16 mouse cellular contexts compared by ENCODE assay signal in genomic region chr2:70835641-70836305, GRCm38 (mm10). TPM values are rescaled to one million over a fixed set of nuclear protein-coding genes. Genes with fewer than 3 reads are reported as not detected.
A peak's percentile ranks its signal among the peaks of the same experiment; 100 is the strongest.
DNase-seq lines count a peak whose midpoint lies in the region; ATAC-seq and TF ChIP-seq lines count a peak whose summit lies in the region.
"Had no signal": no experiment of that assay in that cellular context is flagged by ENCODE, and none has a peak within 500 bp of the region (broad histone marks: within the 10 kb centered on the region; RNA-seq: fewer than 3 reads in every experiment).

No protein-coding gene starts in this region.

- 49% methylated on average over 9 of the region's 9 CpGs for WGBS in liver, embryonic 13.5 days (ENCODE audit: insufficient replicate concordance)
- 36% methylated on average over 9 of the region's 9 CpGs for WGBS in liver, embryonic 15.5 days (ENCODE audit: insufficient replicate concordance)
- WGBS in midbrain, postnatal 0 days = 68% methylated on average over 9 of the region's 9 CpGs

- TF ChIP-seq CTCF in midbrain, postnatal 0 days (IDR thresholded peaks at IDR 0.05) = no peak

- H3K4me3 ChIP-seq in liver, embryonic 13.5 days (replicated peaks) = no peak overlapping the region
- H3K4me3 ChIP-seq in liver, embryonic 15.5 days (replicated peaks) = no peak overlapping the region
- no peak overlapping the region for H3K4me3 ChIP-seq in midbrain, postnatal 0 days (ENCODE audit: low read depth, low read length)
- H3K4me3 ChIP-seq: erythroblast, embryonic 14.5 days; forebrain, embryonic 15.5 days; midbrain, embryonic 15.5 days had no signal

- no peak overlapping the region for H3K4me2 ChIP-seq in liver, embryonic 13.5 days
- H3K4me2 ChIP-seq in liver, embryonic 15.5 days = 0 out of 2 replicates have a peak overlapping the region, but pooled peaks have one; percentile 3
- H3K4me2 ChIP-seq in midbrain, postnatal 0 days (ENCODE audit: low read depth, low read length, poor library complexity, severe bottlenecking) = no peak overlapping the region
- H3K4me2 ChIP-seq: forebrain, embryonic 15.5 days; midbrain, embryonic 15.5 days had no signal

- H3K4me1 ChIP-seq in liver, embryonic 13.5 days (replicated peaks) = peaks cover 57% of the 10 kb centered on the region
- peaks cover 51% of the 10 kb centered on the region for H3K4me1 ChIP-seq in liver, embryonic 15.5 days (replicated peaks)
- no peaks in the 10 kb centered on the region for H3K4me1 ChIP-seq in midbrain, postnatal 0 days (ENCODE audit: insufficient read depth, low read length)
- H3K4me1 ChIP-seq: forebrain, embryonic 15.5 days; midbrain, embryonic 15.5 days had no signal

- no peaks in the 10 kb centered on the region for H3K9me3 ChIP-seq in liver, embryonic 13.5 days (replicated peaks)
- no peaks in the 10 kb centered on the region for H3K9me3 ChIP-seq in liver, embryonic 15.5 days (replicated peaks)
- no peaks in the 10 kb centered on the region for H3K9me3 ChIP-seq in midbrain, postnatal 0 days (ENCODE audit: low read length)
- H3K9me3 ChIP-seq: forebrain, embryonic 15.5 days; midbrain, embryonic 15.5 days had no signal

- no peak overlapping the region for H3K27ac ChIP-seq in liver, embryonic 13.5 days
- H3K27ac ChIP-seq in liver, embryonic 15.5 days (replicated peaks) = no peak overlapping the region
- H3K27ac ChIP-seq in midbrain, postnatal 0 days (ENCODE audit: low read depth, low read length) = no peak overlapping the region
- H3K27ac ChIP-seq: forebrain, embryonic 15.5 days; midbrain, embryonic 15.5 days had no signal

- no peak for ATAC-seq in liver, embryonic 13.5 days (ENCODE audit: low read depth)
- ATAC-seq in liver, embryonic 15.5 days (ENCODE audit: insufficient read depth) = no peak
- ATAC-seq in midbrain, postnatal 0 days (ENCODE audit: low FRiP score) = no peak
- ATAC-seq: forebrain, embryonic 15.5 days; lung, postnatal 0 days; midbrain, embryonic 15.5 days had no signal

- H3K27me3 ChIP-seq in liver, embryonic 13.5 days = no peaks in the 10 kb centered on the region
- no peaks in the 10 kb centered on the region for H3K27me3 ChIP-seq in liver, embryonic 15.5 days
- H3K27me3 ChIP-seq in midbrain, postnatal 0 days (ENCODE audit: insufficient read depth, low read length) = no peaks in the 10 kb centered on the region
- H3K27me3 ChIP-seq: forebrain, embryonic 15.5 days; midbrain, embryonic 15.5 days had no signal

- DNase-seq in liver, embryonic 13.5 days = no peak
- DNase-seq in liver (no peak), A20 (ENCODE audit: low read depth, low spot score) (peak; percentile 71), MN1 (ENCODE audit: low spot score) (no peak)
- peak; percentile 59 for DNase-seq in CD4-positive helper T cell, adult 2 months (ENCODE audit: low read depth, low spot score)
- no peak for DNase-seq in urinary bladder, postnatal 25 days (ENCODE audit: low spot score)
- no peak for DNase-seq in midbrain, postnatal 0 days (ENCODE audit: low spot score)
- DNase-seq: adrenal gland, postnatal 25 days; cerebellum, adult 2 months; heart, adult 11 months; kidney, postnatal 25 days had no signal

- no peaks in the 10 kb centered on the region for H3K36me3 ChIP-seq in liver, embryonic 13.5 days
- no peaks in the 10 kb centered on the region for H3K36me3 ChIP-seq in liver, embryonic 15.5 days (replicated peaks)
- no peaks in the 10 kb centered on the region for H3K36me3 ChIP-seq in midbrain, postnatal 0 days (ENCODE audit: insufficient read depth, low read length)
- H3K36me3 ChIP-seq: forebrain, embryonic 15.5 days; midbrain, embryonic 15.5 days had no signal

- H3K9ac ChIP-seq in liver, embryonic 13.5 days = 0 out of 2 replicates have a peak overlapping the region, but pooled peaks have one; percentile 24
- H3K9ac ChIP-seq in liver, embryonic 15.5 days = no peak overlapping the region
- H3K9ac ChIP-seq in midbrain, postnatal 0 days (replicated peaks; ENCODE audit: low read length, poor library complexity, severe bottlenecking) = no peak overlapping the region
- H3K9ac ChIP-seq: forebrain, embryonic 15.5 days; midbrain, embryonic 15.5 days had no signal

RNA-seq across cellular contexts. Expression of gene Tlk1, which starts 10.2 kb away (rescaled TPM):
- polyA plus RNA-seq in liver, embryonic 13.5 days (2015; fragmentation: Nextera tagmentation; extraction: Ambion mirVana) = 28.1 and 29.5 TPM in 2 replicates
- polyA plus RNA-seq in liver, embryonic 15.5 days (2015; fragmentation: Nextera tagmentation; extraction: Ambion mirVana) = 29.0 and 30.1 TPM in 2 replicates
- total RNA-seq in midbrain, postnatal 0 days (2014; rRNA removed) = 22.1 and 34.2 TPM in 2 replicates
- polyA plus RNA-seq in midbrain, postnatal 0 days (2015; fragmentation: Nextera tagmentation; extraction: Ambion mirVana) = 18.6 and 25.0 TPM in 2 replicates

Comparison
In these comparisons a context has a peak if more than half of its experiments do, and no peak if none do; other contexts are left out.
1. DNase-seq: peak in A20 (single experiment) and CD4-positive helper T cell, adult 2 months (single experiment); none in liver, embryonic 13.5 days (single experiment), liver (single experiment), urinary bladder, postnatal 25 days (single experiment), MN1 (single experiment) and midbrain, postnatal 0 days (single experiment).